10 mouse cellular contexts compared by ENCODE assay signal in the genomic region with DNA sequence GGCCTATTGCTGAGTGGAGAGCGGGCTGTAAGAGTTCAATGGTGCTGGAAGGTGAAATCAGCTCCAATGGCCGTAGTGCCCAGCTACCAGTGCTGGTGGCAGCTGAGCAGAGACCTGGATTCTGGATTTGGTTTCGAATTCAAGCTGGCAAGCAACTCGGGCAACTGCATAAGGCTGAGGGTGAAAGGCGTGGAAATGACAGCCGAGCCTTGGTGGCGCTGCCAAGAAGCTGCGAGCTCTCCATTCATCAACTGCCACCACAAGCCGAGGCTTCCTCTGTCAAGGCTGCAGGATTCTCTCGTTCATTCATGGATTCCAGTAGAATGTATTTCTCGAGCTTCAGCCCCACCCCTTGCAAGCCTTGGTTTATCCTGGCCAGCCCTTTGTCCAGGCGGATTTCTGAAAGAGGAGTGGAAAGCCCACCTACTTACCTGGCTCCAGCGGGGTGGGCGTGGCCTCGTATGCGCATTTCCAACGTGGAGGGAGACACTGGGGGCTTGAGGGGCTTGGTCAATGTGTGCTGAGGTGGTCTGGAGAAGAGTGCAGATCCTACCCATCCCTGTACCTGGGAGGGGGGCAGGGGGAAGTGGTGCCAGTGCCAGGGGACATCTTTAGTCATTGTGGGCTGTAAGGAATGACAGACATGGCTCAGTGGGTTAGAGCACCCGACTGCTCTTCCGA. TPM values are rescaled to one million over a fixed set of nuclear protein-coding genes. Genes with fewer than 3 reads are reported as not detected.
DNase-seq lines count a peak whose midpoint lies in the region; ATAC-seq lines count a peak whose summit lies in the region.
"Had no signal": no experiment of that assay in that cellular context is flagged by ENCODE, and none has a peak within 500 bp of the region (broad histone marks: within the 10 kb centered on the region; RNA-seq: fewer than 3 reads in every experiment).

No protein-coding gene starts in this region.

- DNase-seq in left cerebral cortex, adult 11 months (ENCODE audit: low spot score) = peak; percentile 28
- no peak for DNase-seq in left cerebral cortex, postnatal 10 days (ENCODE audit: extremely low spot score in 1 of 2, low spot score in 2 of 2)
- peak; percentile 5 for DNase-seq in cerebellum, adult 9-10 months
- DNase-seq in layer of hippocampus, adult 8-10 months (ENCODE audit: low spot score in 2 of 2) = peak; percentile 37 to 47
- peak; percentile 16 for DNase-seq in right cerebral cortex, postnatal 25 days
- DNase-seq in retina, postnatal 1 day = no peak
- DNase-seq in kidney, postnatal 36 days = no peak
- DNase-seq: spleen, adult 18-20 months had no signal

- H3K9ac ChIP-seq in heart, embryonic 12.5 days = no peak overlapping the region
- H3K9ac ChIP-seq: liver, embryonic 14.5 days had no signal

- ATAC-seq in heart, embryonic 12.5 days (ENCODE audit: insufficient number of reproducible peaks, low FRiP score) = no peak

- H3K4me2 ChIP-seq in heart, embryonic 12.5 days = no peak overlapping the region

- no peak overlapping the region for H3K4me3 ChIP-seq in heart, embryonic 12.5 days

- peaks cover 42% of the 10 kb centered on the region for H3K27me3 ChIP-seq in heart, embryonic 12.5 days (replicated peaks)

- no peaks in the 10 kb centered on the region for H3K9me3 ChIP-seq in heart, embryonic 12.5 days (replicated peaks)

- H3K36me3 ChIP-seq in heart, embryonic 12.5 days = no peaks in the 10 kb centered on the region

- H3K27ac ChIP-seq in heart, embryonic 12.5 days (ENCODE audit: poor library complexity, severe bottlenecking) = no peak overlapping the region
- H3K27ac ChIP-seq: liver, embryonic 14.5 days had no signal

- WGBS in heart, embryonic 12.5 days = 57% methylated on average over 19 of the region's 19 CpGs

- intact Hi-C loops in left cerebral cortex, postnatal 10 days (cut with DNase I) = no loop called here

- H3K4me1 ChIP-seq in heart, embryonic 12.5 days (replicated peaks) = peaks cover 5% of the 10 kb centered on the region

RNA-seq across cellular contexts. Expression of gene Ngfr, which starts 30.4 kb away (rescaled TPM):
- 1 to 10 TPM; 1.9 to 2.1 TPM for total RNA-seq in left cerebral cortex, postnatal 10 days (2021)
- 1 to 10 TPM; 1.9 to 2.8 (median 2.3) TPM for total RNA-seq in layer of hippocampus, adult 8-10 months (2022)
- polyA plus RNA-seq in heart, embryonic 12.5 days (2016; fragmentation: Nextera tagmentation; extraction: Ambion mirVana) = 3.9 and 5.0 TPM in 2 replicates

RNA-seq across cellular contexts. Expression of gene Phb, which starts 48.8 kb away (rescaled TPM):
- 100 to 1,000 TPM in 1 of 2 experiments, 10 to 100 TPM in 1; 88.3 to 104 TPM for total RNA-seq in left cerebral cortex, postnatal 10 days (2021)
- 100 to 1,000 TPM in 1 of 4 experiments, 10 to 100 TPM in 3; 85.9 to 105 (median 94.0) TPM for total RNA-seq in layer of hippocampus, adult 8-10 months (2022)
- polyA plus RNA-seq in heart, embryonic 12.5 days (2016; fragmentation: Nextera tagmentation; extraction: Ambion mirVana) = 260 and 286 TPM in 2 replicates

Comparison
In these comparisons a context has a peak if more than half of its experiments do, and no peak if none do; other contexts are left out.
1. DNase-seq: peak in left cerebral cortex, adult 11 months (single experiment), cerebellum, adult 9-10 months (single experiment), layer of hippocampus, adult 8-10 months (2 of 2) and right cerebral cortex, postnatal 25 days (single experiment); none in left cerebral cortex, postnatal 10 days (0 of 2), retina, postnatal 1 day (single experiment) and kidney, postnatal 36 days (0 of 2).